Mouse (Mus musculus): ENCODE data around the gene Il25. TPM values are rescaled to one million over a fixed set of nuclear protein-coding genes. Genes with fewer than 3 reads are reported as not detected.
"Not testable (repeated sequence)": the region's sequence is repeated elsewhere in the genome, so short reads cannot be mapped to it uniquely, and the experiment has no call there.

Il25 gene
- total RNA-seq, 2 experiments from 2014 or later = not detected

- ATAC-seq (replicated peaks; ENCODE audit: poor library complexity, severe bottlenecking) = not testable (repeated sequence)
These were observed 14.5 kb downstream of the Il25 start for GRCm38 (mm10) chr14:54947008-54947407.

DNA sequence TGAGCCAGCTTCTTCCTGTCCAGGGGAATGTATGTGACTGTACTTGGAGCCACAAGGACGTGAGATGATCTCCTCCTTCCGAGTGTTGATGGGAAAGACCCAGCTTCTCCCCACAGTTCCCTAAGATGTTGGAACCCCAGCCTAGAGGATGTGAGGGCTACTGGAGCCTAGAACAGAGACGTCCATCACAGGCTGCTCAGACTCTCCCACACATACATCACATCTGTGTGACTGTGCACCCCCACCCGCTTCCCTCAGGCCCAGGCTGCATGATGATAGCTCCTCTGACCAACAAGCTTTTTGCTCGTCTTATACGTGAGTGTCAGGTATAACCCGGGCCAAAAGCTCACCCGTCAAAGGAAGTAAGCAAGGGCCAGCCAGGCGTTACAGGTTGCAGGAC, 16.3 kb downstream of the Il25 start:
- no peak for ATAC-seq (replicated peaks; ENCODE audit: poor library complexity, severe bottlenecking)

GRCm38 (mm10) chr14:54950493-54950892, 18.0 kb downstream of the Il25 start:
- ATAC-seq (replicated peaks; ENCODE audit: poor library complexity, severe bottlenecking) = no peak

DNA sequence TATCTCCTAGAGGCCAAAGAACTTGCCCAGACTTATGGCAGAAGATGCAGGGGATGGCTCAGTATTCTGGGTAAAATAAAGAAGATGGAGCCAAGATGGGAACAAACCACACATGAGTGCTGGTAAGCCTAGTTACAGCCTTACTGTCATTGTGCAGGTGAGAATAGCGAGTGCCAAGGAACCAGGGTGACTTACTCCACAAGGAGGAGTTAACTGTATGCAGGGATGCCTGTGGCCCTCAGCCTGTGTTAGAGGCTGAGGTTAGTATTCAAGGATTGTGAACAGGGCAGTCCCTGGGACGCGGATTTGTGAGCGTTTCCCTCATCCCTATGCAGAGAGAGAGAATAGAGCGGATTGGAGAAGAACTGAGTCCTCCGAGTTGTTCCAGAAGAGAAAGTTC, 19.1 kb downstream of the Il25 start:
- no peak for ATAC-seq (replicated peaks; ENCODE audit: poor library complexity, severe bottlenecking)

- ATAC-seq (replicated peaks; ENCODE audit: poor library complexity, severe bottlenecking) = no peak
These were observed 21.2 kb downstream of the Il25 start for GRCm38 (mm10) chr14:54953664-54954206.

DNA sequence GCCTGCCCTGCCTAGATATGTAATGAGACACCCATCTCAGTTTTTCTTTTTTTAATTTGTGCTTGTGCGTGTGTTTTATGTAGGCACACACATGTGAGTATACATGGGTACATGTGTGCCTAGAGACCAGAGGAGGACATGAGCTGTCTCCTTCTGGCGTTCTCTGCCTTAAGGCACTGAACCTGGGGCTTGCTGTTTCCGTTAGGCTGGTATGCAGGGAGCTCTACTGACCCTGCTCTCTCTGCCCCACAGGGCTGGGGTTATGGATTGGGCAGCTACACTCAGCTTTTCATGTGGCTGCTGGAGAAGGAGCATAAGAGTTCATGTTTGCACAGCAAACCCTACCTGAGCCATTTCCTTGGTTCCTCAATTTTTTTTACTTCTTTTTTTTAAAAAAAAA, 22.0 kb downstream of the Il25 start:
- no peak for ATAC-seq (replicated peaks; ENCODE audit: poor library complexity, severe bottlenecking)

GRCm38 (mm10) chr14:54955481-54955880, 23.0 kb downstream of the Il25 start:
- ATAC-seq (replicated peaks; ENCODE audit: poor library complexity, severe bottlenecking) = no peak

- ATAC-seq (replicated peaks; ENCODE audit: poor library complexity, severe bottlenecking) = no peak
These were observed 24.0 kb downstream of the Il25 start for GRCm38 (mm10) chr14:54956533-54956932.

DNA sequence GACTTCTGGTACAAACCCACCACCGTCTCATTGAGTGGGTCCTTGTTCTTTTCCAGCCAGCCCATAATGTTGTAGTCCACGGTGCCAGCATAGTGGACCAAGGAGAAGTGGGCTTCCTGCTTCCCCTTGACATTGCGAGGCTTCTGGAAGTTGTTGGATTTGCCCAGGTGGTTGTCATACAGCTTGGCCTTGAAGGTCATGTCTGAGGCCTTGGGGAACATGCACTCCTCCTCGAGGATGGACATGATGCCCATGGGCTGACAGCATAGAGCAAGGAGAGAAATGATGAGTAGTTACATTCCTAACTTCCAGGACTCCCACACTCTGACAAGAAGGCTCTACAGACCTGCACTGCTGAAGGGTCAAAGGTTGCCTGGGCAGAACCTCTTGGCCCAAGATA, 26.0 kb downstream of the Il25 start:
- no peak for ATAC-seq (replicated peaks; ENCODE audit: poor library complexity, severe bottlenecking)

DNA sequence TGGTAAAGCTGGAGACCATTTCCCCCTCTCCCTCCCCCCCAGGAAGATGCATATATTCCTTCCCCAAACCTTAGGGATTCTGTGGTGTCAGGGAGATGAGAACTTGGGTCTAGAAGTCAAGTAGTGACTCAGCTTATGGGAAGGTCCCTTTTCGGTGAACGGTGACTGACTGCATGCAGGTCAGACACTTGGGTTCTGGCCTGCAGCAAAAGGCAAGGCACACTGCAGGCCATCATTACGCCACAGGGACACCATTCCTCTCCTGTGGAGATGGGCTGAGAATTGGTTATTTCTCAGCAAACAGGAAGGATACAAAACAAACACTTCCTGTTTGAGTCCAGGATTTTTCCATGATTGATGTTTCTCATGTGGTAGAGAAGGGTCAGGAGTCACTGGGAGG, 26.7 kb downstream of the Il25 start:
- ATAC-seq (replicated peaks; ENCODE audit: poor library complexity, severe bottlenecking) = no peak

GRCm38 (mm10) chr14:54959853-54960613, 27.5 kb downstream of the Il25 start:
- not testable (repeated sequence) for ATAC-seq (replicated peaks; ENCODE audit: poor library complexity, severe bottlenecking)

- peak; percentile 20; the same call in 1 of the 2 replicates for ATAC-seq (replicated peaks; ENCODE audit: poor library complexity, severe bottlenecking)
These were observed 28.3 kb downstream of the Il25 start for GRCm38 (mm10) chr14:54960769-54961168.

DNA sequence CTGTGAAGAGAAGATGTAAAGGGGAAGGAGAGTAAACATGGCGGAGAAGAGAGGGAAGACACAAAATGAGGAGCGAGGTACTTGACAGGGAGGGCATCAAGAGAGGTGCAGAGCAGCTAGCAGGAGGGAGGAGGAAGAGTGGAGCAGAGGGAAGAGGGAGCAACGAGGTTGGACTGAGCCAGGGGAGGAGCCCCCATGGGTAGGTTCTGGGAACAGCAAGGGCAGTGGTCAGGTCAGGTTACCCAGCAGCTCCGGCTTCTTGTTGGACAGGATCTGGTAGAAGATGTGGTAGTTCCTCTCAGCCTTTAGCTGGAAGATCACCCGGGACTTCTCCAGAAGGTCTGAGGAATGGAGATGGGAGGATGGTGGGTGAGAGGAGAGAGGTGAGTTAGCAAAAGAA, 29.0 kb downstream of the Il25 start:
- ATAC-seq (replicated peaks; ENCODE audit: poor library complexity, severe bottlenecking) = no peak

GRCm38 (mm10) chr14:54962714-54963113, 30.2 kb downstream of the Il25 start:
- no peak for ATAC-seq (replicated peaks; ENCODE audit: poor library complexity, severe bottlenecking)

DNA sequence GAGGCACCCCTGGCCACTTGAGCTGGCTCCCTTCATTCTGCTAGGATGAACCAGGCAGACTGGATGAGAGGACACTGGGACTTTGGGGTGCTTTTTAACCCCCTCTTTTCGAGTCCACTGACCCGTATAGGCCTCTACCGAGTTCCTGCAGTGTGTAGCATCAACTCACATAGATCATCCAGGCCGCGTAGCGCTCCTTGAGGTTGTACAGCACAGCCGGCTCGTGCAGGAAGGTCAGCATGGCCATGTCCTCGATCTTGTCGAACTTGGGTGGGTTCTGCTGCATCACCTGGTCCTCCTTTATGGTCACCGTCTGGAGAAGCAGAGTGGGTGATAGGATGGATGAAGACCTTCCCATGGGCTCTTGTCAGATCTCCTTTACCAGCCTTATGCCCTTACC, 31.2 kb downstream of the Il25 start:
- no peak for ATAC-seq (replicated peaks; ENCODE audit: poor library complexity, severe bottlenecking)

DNA sequence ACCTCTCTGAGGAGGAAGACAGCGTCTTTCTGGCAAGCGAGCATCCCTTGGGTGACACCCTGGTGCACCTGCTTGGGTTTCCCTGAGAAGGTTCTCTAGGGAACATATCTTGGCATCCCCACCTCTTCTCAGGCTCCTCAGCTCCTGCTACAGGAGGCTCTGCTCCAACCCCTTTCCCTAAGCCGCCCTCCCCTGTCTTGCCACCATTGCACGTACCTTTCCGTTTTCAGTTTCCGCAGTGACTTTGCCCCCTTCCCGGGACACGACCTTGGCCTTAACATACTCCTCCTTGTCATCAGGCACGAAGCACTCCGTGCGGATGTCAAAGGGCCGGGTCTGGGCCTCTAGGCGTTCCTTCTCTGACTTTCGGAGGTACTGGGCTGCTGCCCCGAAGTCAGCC, 32.5 kb downstream of the Il25 start:
- no peak for ATAC-seq (replicated peaks; ENCODE audit: poor library complexity, severe bottlenecking)

- no peak for ATAC-seq (replicated peaks; ENCODE audit: poor library complexity, severe bottlenecking)
These were observed 33.1 kb downstream of the Il25 start for GRCm38 (mm10) chr14:54965631-54966030.

DNA sequence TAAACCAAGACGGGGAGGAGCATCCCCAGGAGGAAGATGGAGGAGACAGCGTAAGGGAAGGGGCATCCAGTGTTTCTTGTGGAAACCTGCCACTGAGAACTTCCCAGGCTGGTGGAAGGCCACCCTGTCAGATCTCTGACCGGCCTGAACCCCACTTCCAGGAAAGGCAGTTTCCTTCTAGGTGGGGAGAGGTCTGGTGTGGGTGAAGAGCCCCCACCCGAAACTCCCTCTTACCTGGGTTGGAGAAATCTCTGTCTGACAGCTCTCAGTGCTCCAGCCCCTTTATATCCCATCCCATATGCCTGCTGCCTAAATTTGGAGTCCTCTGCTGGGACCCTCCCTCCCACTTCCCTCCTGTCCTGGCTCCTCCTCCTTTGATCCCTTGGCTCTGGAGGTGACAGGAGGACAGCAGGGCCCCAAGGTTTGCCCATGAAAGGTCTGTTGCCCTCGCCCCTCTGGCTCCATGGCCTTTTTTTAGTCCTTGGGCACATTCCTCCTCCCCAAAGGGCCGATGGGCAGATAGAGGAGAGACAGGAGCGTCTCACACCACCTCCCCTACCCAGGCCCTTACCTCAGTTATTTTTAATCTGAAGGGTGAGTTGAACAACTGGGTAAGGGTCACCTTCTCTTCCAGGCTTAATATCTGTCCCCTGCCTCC, 34.0 kb downstream of the Il25 start, which contains the start of gene Myh6:
TSS of gene Myh6 (minus strand) at position 608 of the 658 bp plus-strand sequence.
- no peak for ATAC-seq (replicated peaks; ENCODE audit: poor library complexity, severe bottlenecking)

DNA sequence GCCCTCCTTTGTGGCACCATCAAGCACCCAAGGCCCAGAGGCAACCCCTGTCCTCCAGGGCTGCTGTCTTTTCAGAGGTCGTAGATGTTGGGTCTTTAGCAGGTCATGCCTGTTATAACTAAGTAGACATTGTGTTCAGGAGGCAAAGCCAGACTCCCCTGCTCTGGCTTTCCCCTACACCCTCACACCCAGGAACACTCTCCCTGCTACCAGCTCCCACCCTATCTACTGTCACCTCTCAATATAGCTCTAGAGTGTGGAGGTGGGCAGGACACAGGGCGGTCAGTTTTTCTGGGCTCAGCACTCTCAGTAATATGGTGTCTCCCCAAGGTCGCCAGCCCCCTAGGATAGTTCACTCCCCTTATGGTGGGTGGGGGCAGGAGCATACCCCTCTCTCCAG, 35.4 kb downstream of the Il25 start:
- ATAC-seq (replicated peaks; ENCODE audit: poor library complexity, severe bottlenecking) = no peak

GRCm38 (mm10) chr14:54968344-54968743, 35.8 kb downstream of the Il25 start:
- no peak for ATAC-seq (replicated peaks; ENCODE audit: poor library complexity, severe bottlenecking)

- not testable (repeated sequence) for ATAC-seq (replicated peaks; ENCODE audit: poor library complexity, severe bottlenecking)
These were observed 40.3 kb downstream of the Il25 start for GRCm38 (mm10) chr14:54972786-54973185.
